ENCODE assay signal across 12 mouse cellular contexts in the genomic region with DNA sequence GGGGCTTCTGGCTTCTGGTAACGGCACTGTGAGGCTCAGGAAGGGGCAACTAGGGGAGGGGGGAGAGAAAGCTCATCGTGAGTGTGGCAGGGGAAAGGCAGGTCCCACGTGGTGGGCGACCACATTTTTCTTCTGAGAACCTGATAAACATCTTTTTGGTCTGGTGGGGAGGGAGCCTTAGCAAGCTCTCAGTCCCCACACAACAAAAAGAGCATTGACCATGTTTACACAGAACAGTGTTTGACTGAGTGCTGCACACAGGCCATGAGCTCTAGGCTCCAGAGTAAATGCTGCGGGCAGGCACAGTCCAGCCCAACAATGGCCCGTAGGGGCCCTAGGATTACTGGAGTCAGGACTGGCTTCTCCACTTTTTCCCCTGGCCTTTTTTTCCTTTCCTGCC. TPM values are rescaled to one million over a fixed set of nuclear protein-coding genes. Genes with fewer than 3 reads are reported as not detected.
A peak's percentile ranks its signal among the peaks of the same experiment; 100 is the strongest.
DNase-seq lines count a peak whose midpoint lies in the region; ATAC-seq and TF ChIP-seq lines count a peak whose summit lies in the region.
"Had no signal": no experiment of that assay in that cellular context is flagged by ENCODE, and none has a peak within 500 bp of the region (broad histone marks: within the 10 kb centered on the region; RNA-seq: fewer than 3 reads in every experiment).

No protein-coding gene starts in this region.

- TF ChIP-seq EP300 in heart, adult 2 months (IDR thresholded peaks at IDR 0.05; ENCODE audit: insufficient read depth, low read depth, low read length), result no peak

- H3K27ac ChIP-seq in heart, embryonic 16.5 days (ENCODE audit: low read length), result peak overlapping the region; percentile 81
- H3K27ac ChIP-seq in heart, adult 2 months, result no peak overlapping the region
- H3K27ac ChIP-seq in midbrain, embryonic 13.5 days, result peak overlapping the region; percentile 48; the same call in 1 of the 2 replicates
- H3K27ac ChIP-seq in midbrain, embryonic 16.5 days (ENCODE audit: low read length), result no peak overlapping the region
- H3K27ac ChIP-seq in limb, embryonic 13.5 days, result peak overlapping the region; percentile 97

- no peaks in the 10 kb centered on the region for H3K27me3 ChIP-seq in heart, embryonic 16.5 days (ENCODE audit: control insufficient read depth, insufficient read depth, low read length)
- H3K27me3 ChIP-seq in heart, adult 2 months (ENCODE audit: control insufficient read depth, insufficient read depth, low read length), result no peaks in the 10 kb centered on the region
- H3K27me3 ChIP-seq in midbrain, embryonic 13.5 days, result no peaks in the 10 kb centered on the region
- H3K27me3 ChIP-seq in midbrain, embryonic 16.5 days (ENCODE audit: control insufficient read depth, insufficient read depth, low read depth, low read length), result no peaks in the 10 kb centered on the region
- no peaks in the 10 kb centered on the region for H3K27me3 ChIP-seq in limb, embryonic 13.5 days
- H3K27me3 ChIP-seq: CH12.LX had no signal

- H3K36me3 ChIP-seq in heart, embryonic 16.5 days (ENCODE audit: control insufficient read depth, insufficient read depth), result 0 out of 2 replicates have a peak, but pooled peaks cover 5% of the 10 kb centered on the region
- H3K36me3 ChIP-seq in heart, adult 2 months (ENCODE audit: control insufficient read depth, insufficient read depth, low read length), result no peaks in the 10 kb centered on the region
- H3K36me3 ChIP-seq in midbrain, embryonic 13.5 days, result peaks cover 20% of the 10 kb centered on the region
- 0 out of 2 replicates have a peak, but pooled peaks cover 2% of the 10 kb centered on the region for H3K36me3 ChIP-seq in midbrain, embryonic 16.5 days (ENCODE audit: control insufficient read depth, insufficient read depth, low read length)
- 0 out of 2 replicates have a peak, but pooled peaks cover 6% of the 10 kb centered on the region for H3K36me3 ChIP-seq in limb, embryonic 13.5 days

- peaks cover 33% of the 10 kb centered on the region for H3K4me1 ChIP-seq in heart, embryonic 16.5 days (ENCODE audit: control insufficient read depth, insufficient read depth, low read length)
- 0 out of 2 replicates have a peak, but pooled peaks cover 3% of the 10 kb centered on the region for H3K4me1 ChIP-seq in heart, adult 2 months (ENCODE audit: control insufficient read depth, insufficient read depth, low read length)
- peaks cover 30% of the 10 kb centered on the region for H3K4me1 ChIP-seq in midbrain, embryonic 13.5 days (replicated peaks)
- peaks cover 16% of the 10 kb centered on the region for H3K4me1 ChIP-seq in midbrain, embryonic 16.5 days (ENCODE audit: control insufficient read depth, insufficient read depth, low read length)
- peaks cover 95% of the 10 kb centered on the region for H3K4me1 ChIP-seq in limb, embryonic 13.5 days

- no peak overlapping the region for H3K4me3 ChIP-seq in heart, embryonic 16.5 days (ENCODE audit: low read length)
- no peak overlapping the region for H3K4me3 ChIP-seq in heart, adult 2 months
- no peak overlapping the region for H3K4me3 ChIP-seq in midbrain, embryonic 13.5 days (replicated peaks)
- no peak overlapping the region for H3K4me3 ChIP-seq in midbrain, embryonic 16.5 days (ENCODE audit: low read depth, low read length)
- H3K4me3 ChIP-seq in limb, embryonic 13.5 days, result no peak overlapping the region

- TF ChIP-seq POLR2A in heart, adult 2 months (IDR thresholded peaks at IDR 0.05; ENCODE audit: insufficient read depth, low read depth, low read length), result no peak

- no peak overlapping the region for H3K4me2 ChIP-seq in heart, embryonic 16.5 days (ENCODE audit: low read depth, low read length)
- no peak overlapping the region for H3K4me2 ChIP-seq in midbrain, embryonic 13.5 days (replicated peaks)
- no peak overlapping the region for H3K4me2 ChIP-seq in midbrain, embryonic 16.5 days (ENCODE audit: low read length)
- H3K4me2 ChIP-seq in limb, embryonic 13.5 days (replicated peaks), result peak overlapping the region; percentile 40

- H3K9ac ChIP-seq in heart, embryonic 16.5 days (ENCODE audit: low read length), result peak overlapping the region; percentile 51
- H3K9ac ChIP-seq in heart, adult 2 months (ENCODE audit: low read depth, low read length), result no peak overlapping the region
- H3K9ac ChIP-seq in midbrain, embryonic 13.5 days (replicated peaks), result no peak overlapping the region
- no peak overlapping the region for H3K9ac ChIP-seq in midbrain, embryonic 16.5 days (ENCODE audit: low read depth, low read length)
- peak overlapping the region; percentile 52 for H3K9ac ChIP-seq in limb, embryonic 13.5 days

- intact Hi-C loops in heart, adult 2 months (cut with DNase I), result loop anchor here (5.0 kb wide), 2 partner anchors 44 to 139 kb away; no protein-coding TSS in a partner anchor

- no peaks in the 10 kb centered on the region for H3K9me3 ChIP-seq in heart, embryonic 16.5 days (replicated peaks; ENCODE audit: control insufficient read depth, low read length)
- no peaks in the 10 kb centered on the region for H3K9me3 ChIP-seq in midbrain, embryonic 13.5 days
- no peaks in the 10 kb centered on the region for H3K9me3 ChIP-seq in midbrain, embryonic 16.5 days (replicated peaks; ENCODE audit: control insufficient read depth, low read length, poor library complexity, severe bottlenecking)
- no peaks in the 10 kb centered on the region for H3K9me3 ChIP-seq in limb, embryonic 13.5 days

- no peak for TF ChIP-seq CTCF in heart, adult 2 months (IDR thresholded peaks at IDR 0.05)

- ATAC-seq in heart, embryonic 16.5 days (replicated peaks; ENCODE audit: extremely low read depth, insufficient read depth, low FRiP score), result no peak
- no peak for ATAC-seq in midbrain, embryonic 13.5 days
- ATAC-seq in midbrain, embryonic 16.5 days, result no peak
- ATAC-seq in limb, embryonic 13.5 days (ENCODE audit: low FRiP score, low read depth), result no peak

- 39% methylated on average over 6 of the region's 6 CpGs for WGBS in heart, embryonic 16.5 days
- 65% methylated on average over 6 of the region's 6 CpGs for WGBS in heart, adult 2 months
- WGBS in midbrain, embryonic 13.5 days, result 24% methylated on average over 6 of the region's 6 CpGs
- 21% methylated on average over 6 of the region's 6 CpGs for WGBS in midbrain, embryonic 16.5 days
- WGBS in limb, embryonic 13.5 days, result 22% methylated on average over 6 of the region's 6 CpGs

- DNase-seq in heart, adult 2 months, result no peak
- peak; percentile 59 for DNase-seq in yolk sac, embryonic 10.5 days (ENCODE audit: low spot score)
- DNase-seq in embryo, embryonic 9.5 days (ENCODE audit: extremely low spot score), result no peak
- DNase-seq in right cerebral cortex, postnatal 10 days (ENCODE audit: low spot score in 2 of 2), result no peak
- DNase-seq: gastrocnemius, postnatal 25 days; lung, postnatal 14 days had no signal

- no peaks in the 10 kb centered on the region for H3K79me2 ChIP-seq in heart, adult 2 months (replicated peaks; ENCODE audit: control insufficient read depth, insufficient read depth, low read length)

RNA-seq across cellular contexts. Expression of a gene that starts 6.3 kb away (rescaled TPM):
- 14.2 and 20.0 TPM in 2 replicates for polyA plus RNA-seq in heart, embryonic 16.5 days (2015; fragmentation: Nextera tagmentation; extraction: Ambion mirVana)
- total RNA-seq in heart, adult 2 months (2021), result 1 to 10 TPM in 1 of 2 experiments, under 1 TPM in 1; 0.89 to 2.1 TPM
- polyA plus RNA-seq in heart, adult 2 months (2012; rRNA removed), result 12.8 and 18.0 TPM in 2 replicates
- polyA plus RNA-seq in midbrain, embryonic 13.5 days (2015; fragmentation: Nextera tagmentation; extraction: Ambion mirVana), result 12.8 and 13.7 TPM in 2 replicates
- 15.6 and 18.6 TPM in 2 replicates for polyA plus RNA-seq in midbrain, embryonic 16.5 days (2015; fragmentation: Nextera tagmentation; extraction: Ambion mirVana)
- 27.3 and 35.1 TPM in 2 replicates for polyA plus RNA-seq in limb, embryonic 13.5 days (2015; fragmentation: Nextera tagmentation; extraction: Ambion mirVana)

RNA-seq across cellular contexts. Expression of a gene that starts 40.1 kb away (rescaled TPM):
- polyA plus RNA-seq in heart, embryonic 16.5 days (2015; fragmentation: Nextera tagmentation; extraction: Ambion mirVana), result 5.3 and 17.1 TPM in 2 replicates
- 1 to 10 TPM; 1.1 to 1.3 TPM for total RNA-seq in heart, adult 2 months (2021)
- 1.8 TPM in 1 of 2 replicates, not detected in the other for polyA plus RNA-seq in heart, adult 2 months (2012; rRNA removed)
- polyA plus RNA-seq in midbrain, embryonic 13.5 days (2015; fragmentation: Nextera tagmentation; extraction: Ambion mirVana), result 0.68 and 1.0 TPM in 2 replicates
- 0.91 and 1.6 TPM in 2 replicates for polyA plus RNA-seq in midbrain, embryonic 16.5 days (2015; fragmentation: Nextera tagmentation; extraction: Ambion mirVana)
- 60.9 and 62.3 TPM in 2 replicates for polyA plus RNA-seq in limb, embryonic 13.5 days (2015; fragmentation: Nextera tagmentation; extraction: Ambion mirVana)
- polyA plus RNA-seq: small intestine, adult 2 months had no signal

Comparison
In these comparisons a context has a peak if more than half of its experiments do, and no peak if none do; other contexts are left out.
1. H3K27ac ChIP-seq: peak in heart, embryonic 16.5 days (single experiment), midbrain, embryonic 13.5 days (single experiment) and limb, embryonic 13.5 days (single experiment); none in heart, adult 2 months (single experiment) and midbrain, embryonic 16.5 days (single experiment).
2. H3K9ac ChIP-seq: peak in heart, embryonic 16.5 days (single experiment) and limb, embryonic 13.5 days (single experiment); none in heart, adult 2 months (single experiment), midbrain, embryonic 13.5 days (single experiment) and midbrain, embryonic 16.5 days (single experiment).